Mouse (Mus musculus): ENCODE data around the gene Gm5089.

Gm5089 gene

GRCm38 (mm10) chr14:122450496-122451382 is at the start of gene Gm5089:
Gene Gm5089, minus strand, starts transcription at chr14:122451115.
- in situ Hi-C loops (cut with MboI, MseI) = no loop called here

GRCm38 (mm10) chr14:122492015-122492414 is 41.1 kb upstream of the Gm5089 start:
- in situ Hi-C loops (cut with MboI, MseI) = loop anchor here (25.0 kb wide), 1 partner anchor 395 kb away; no protein-coding TSS in a partner anchor

GRCm38 (mm10) chr14:122491521-122491920 is 40.6 kb upstream of the Gm5089 start:
- in situ Hi-C loops (cut with MboI, MseI) = loop anchor here (25.0 kb wide), 1 partner anchor 396 kb away; no protein-coding TSS in a partner anchor

- in situ Hi-C loops (cut with MboI, MseI) = loop anchor here (25.0 kb wide), 1 partner anchor 397 kb away; no protein-coding TSS in a partner anchor
Observed at GRCm38 (mm10) chr14:122490441-122491328, 39.8 kb upstream of the Gm5089 start, which contains the start of gene Gm10837. Gene Gm10837, plus strand, starts transcription at chr14:122490586.

- in situ Hi-C loops (cut with MboI, MseI) = loop anchor here (25.0 kb wide), 1 partner anchor 397 kb away; no protein-coding TSS in a partner anchor
Observed at GRCm38 (mm10) chr14:122489686-122490414, 38.9 kb upstream of the Gm5089 start.

GRCm38 (mm10) chr14:122489041-122489440 is 38.1 kb upstream of the Gm5089 start:
- in situ Hi-C loops (cut with MboI, MseI) = loop anchor here (25.0 kb wide), 1 partner anchor 398 kb away; no protein-coding TSS in a partner anchor

- in situ Hi-C loops (cut with MboI, MseI) = loop anchor here (25.0 kb wide), 1 partner anchor 400 kb away; no protein-coding TSS in a partner anchor
Observed at GRCm38 (mm10) chr14:122487366-122487765, 36.5 kb upstream of the Gm5089 start.

- in situ Hi-C loops (cut with MboI, MseI) = loop anchor here (25.0 kb wide), 1 partner anchor 401 kb away; no protein-coding TSS in a partner anchor
Observed at GRCm38 (mm10) chr14:122486611-122487010, 35.7 kb upstream of the Gm5089 start.

GRCm38 (mm10) chr14:122485635-122486181 is 34.8 kb upstream of the Gm5089 start:
- in situ Hi-C loops (cut with MboI, MseI) = loop anchor here (25.0 kb wide), 1 partner anchor 402 kb away; no protein-coding TSS in a partner anchor

- in situ Hi-C loops (cut with MboI, MseI) = loop anchor here (25.0 kb wide), 1 partner anchor 402 kb away; no protein-coding TSS in a partner anchor
Observed at GRCm38 (mm10) chr14:122484844-122485551, 34.1 kb upstream of the Gm5089 start.

- in situ Hi-C loops (cut with MboI, MseI) = loop anchor here (25.0 kb wide), 1 partner anchor 403 kb away; no protein-coding TSS in a partner anchor
Observed at GRCm38 (mm10) chr14:122484458-122484843, 33.5 kb upstream of the Gm5089 start.

- in situ Hi-C loops (cut with MboI, MseI) = loop anchor here (25.0 kb wide), 1 partner anchor 404 kb away; no protein-coding TSS in a partner anchor
Observed at GRCm38 (mm10) chr14:122483556-122484421, 32.9 kb upstream of the Gm5089 start.

- in situ Hi-C loops (cut with MboI, MseI) = loop anchor here (25.0 kb wide), 1 partner anchor 404 kb away; no protein-coding TSS in a partner anchor
Observed at GRCm38 (mm10) chr14:122483024-122483385, 32.1 kb upstream of the Gm5089 start.

- in situ Hi-C loops (cut with MboI, MseI) = loop anchor here (25.0 kb wide), 1 partner anchor 405 kb away; no protein-coding TSS in a partner anchor
Observed at GRCm38 (mm10) chr14:122482081-122483023, 31.4 kb upstream of the Gm5089 start.

GRCm38 (mm10) chr14:122481181-122481580 is 30.3 kb upstream of the Gm5089 start:
- in situ Hi-C loops (cut with MboI, MseI) = loop anchor here (25.0 kb wide), 1 partner anchor 406 kb away; no protein-coding TSS in a partner anchor

- in situ Hi-C loops (cut with MboI, MseI) = loop anchor here (25.0 kb wide), 1 partner anchor 407 kb away; no protein-coding TSS in a partner anchor
Observed at GRCm38 (mm10) chr14:122480355-122480754, 29.4 kb upstream of the Gm5089 start.

GRCm38 (mm10) chr14:122479461-122480109 is 28.7 kb upstream of the Gm5089 start:
- in situ Hi-C loops (cut with MboI, MseI) = loop anchor here (25.0 kb wide), 1 partner anchor 408 kb away; no protein-coding TSS in a partner anchor
